Mouse (Mus musculus): Measurements from ENCODE around the gene Rundc3a.

- TF ChIP-seq CTCF (IDR thresholded peaks at IDR 0.05; ENCODE audit: extremely low read depth, insufficient read depth, insufficient read length, insufficient replicate concordance) = no peak
- no peak for TF ChIP-seq POLR2A (IDR thresholded peaks at IDR 0.05; ENCODE audit: low read depth, low read length)
Observed at GRCm38 (mm10) chr11:102434816-102435705, 41.9 kb downstream of the Rundc3a start.
